Mouse (Mus musculus) heart, postnatal 0 days (tissue): ENCODE measurements at regions not wholly inside any gene's neighbourhood (a gene's known extent, or its start where the extent isn't known, plus 50 kb on each side); places are given as distances from the start of the nearest gene placed in this dataset.

ENCODE experiments used
- ATAC-seq: fragments of 200-750 bp; cut with Nextera tagmentation; 2 replicates; pipeline ENCODE4 v1.8.0; 2017; ENCODE audit warnings: low read depth, moderate number of reproducible peaks, moderate library complexity; ENCODE audit not compliant: insufficient read depth
- DNase-seq: peaks from one replicate; pipeline ENCODE4 v3.0.0-alpha.2; 2016; ENCODE audit warnings: low spot score
- H3K27ac ChIP-seq: fragments of 300-500 bp; sonication (generic); 2 replicates; pipeline ENCODE4 v1.5.1; 2014; ENCODE audit warnings: low read depth, mild to moderate bottlenecking
- H3K27me3 ChIP-seq: fragments of 300-500 bp; sonication (generic); 2 replicates; pipeline ENCODE4 v1.6.1; 2014; ENCODE audit warnings: low read length, mixed read lengths; ENCODE audit not compliant: control insufficient read depth, insufficient read depth
- H3K36me3 ChIP-seq: fragments of 300-500 bp; sonication (generic); replicated peaks from 2 replicates; pipeline ENCODE4 v1.6.1; 2014; ENCODE audit warnings: low read length, mixed read lengths; ENCODE audit not compliant: control insufficient read depth, insufficient read depth
- H3K4me1 ChIP-seq: fragments of 300-500 bp; sonication (generic); 2 replicates; pipeline ENCODE4 v1.6.1; 2014; ENCODE audit warnings: antibody characterized with exemption; ENCODE audit not compliant: control insufficient read depth, insufficient read depth
- H3K4me2 ChIP-seq: fragments of 300-500 bp; sonication (generic); 2 replicates; pipeline ENCODE4 v1.6.1; 2014; ENCODE audit warnings: low read depth, mild to moderate bottlenecking, low read length, moderate library complexity
- H3K4me3 ChIP-seq: fragments of 300-500 bp; sonication (generic); 2 replicates; pipeline ENCODE4 v1.5.1; 2014; ENCODE audit warnings: low read depth, low read length
- H3K9ac ChIP-seq: fragments of 300-500 bp; sonication (generic); replicated peaks from 2 replicates; pipeline ENCODE4 v1.6.1; 2014; ENCODE audit warnings: low read depth, low read length, mixed read lengths
- H3K9me3 ChIP-seq: fragments of 300-500 bp; sonication (generic); replicated peaks from 2 replicates; pipeline ENCODE4 v1.6.1; 2016; ENCODE audit warnings: low read length; ENCODE audit not compliant: control insufficient read depth
- CTCF ChIP-seq: IDR thresholded peaks from 2 replicates; pipeline ENCODE4 v1.5.1; 2016; ENCODE audit warnings: antibody characterized with exemption, control low read depth, low read depth
- EP300 ChIP-seq: IDR thresholded peaks from 2 replicates; pipeline ENCODE4 v1.6.1; 2016; ENCODE audit warnings: antibody characterized with exemption, low read depth
- WGBS: fragments of 180-500 bp; shearing (Covaris S2); extraction: QIAGEN DNeasy Blood & Tissue Kit; methylation state at CpG from one replicate; pipeline ENCODE4 v1.1.7; 2014; 5-methylcytosine and 5-hydroxymethylcytosine counted together

DNA sequence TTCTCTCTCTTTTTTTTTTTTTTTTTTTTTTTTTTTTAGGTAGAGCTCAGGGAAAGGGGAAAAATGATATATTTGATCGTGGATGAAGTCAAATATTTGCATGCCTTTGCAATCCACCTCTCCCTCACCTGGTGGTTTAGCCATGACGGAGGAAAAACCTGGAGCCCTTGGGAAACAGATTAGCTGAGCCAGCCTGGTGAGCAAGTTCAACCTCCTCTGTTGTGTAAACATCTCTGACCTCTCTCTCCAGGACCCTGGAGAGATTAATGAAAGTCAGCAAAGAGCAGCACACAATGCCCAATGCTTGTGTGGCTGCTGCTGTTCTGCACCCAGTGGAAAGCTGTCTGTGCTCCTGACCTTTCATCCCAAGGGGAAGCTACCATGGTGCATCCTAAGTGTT, 530.2 kb upstream of the Auts2 start:
- WGBS, result 65% methylated on average over 2 of the region's 2 CpGs
- no peak for DNase-seq
- Histone ChIP-seq H3K4me3 (no peak overlapping the region), H3K36me3 (no peaks in the 10 kb centered on the region), H3K27ac (no peak overlapping the region), H3K4me1 (no peaks in the 10 kb centered on the region), H3K27me3 (no peaks in the 10 kb centered on the region), H3K9ac (no peak overlapping the region), H3K9me3 (no peaks in the 10 kb centered on the region), H3K4me2 (no peak overlapping the region)
- TF ChIP-seq EP300, result no peak
- TF ChIP-seq CTCF, result no peak
- no peak for ATAC-seq

DNA sequence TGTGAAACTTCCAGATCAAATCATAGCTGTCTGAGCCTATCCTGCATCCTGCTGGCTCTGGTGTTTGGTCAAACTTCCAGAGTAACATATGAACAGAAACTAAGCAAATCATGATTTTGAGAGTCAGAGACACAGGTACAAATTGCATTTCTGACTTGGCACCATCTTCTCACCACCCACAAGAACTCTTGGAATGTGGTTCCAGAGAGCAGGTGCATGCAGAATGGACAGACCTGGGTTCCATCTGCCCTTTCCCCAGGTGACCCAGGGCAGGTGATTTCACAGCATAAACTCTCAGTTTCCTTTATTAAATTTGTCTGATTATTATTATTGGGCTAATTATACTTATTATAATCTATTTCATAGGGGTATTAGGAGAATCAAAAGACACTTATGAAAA, 527.0 kb upstream of the Auts2 start:
- no peak overlapping the region for H3K9ac ChIP-seq
- H3K9me3 ChIP-seq, result no peaks in the 10 kb centered on the region; the same call in 1 of the 2 replicates
- TF ChIP-seq EP300 (no peak), CTCF (no peak)
- H3K27me3 ChIP-seq, result no peaks in the 10 kb centered on the region
- H3K4me3 ChIP-seq, result no peak overlapping the region
- H3K36me3 ChIP-seq, result no peaks in the 10 kb centered on the region
- DNase-seq, result no peak
- H3K4me1 ChIP-seq, result no peaks in the 10 kb centered on the region
- H3K4me2 ChIP-seq, result no peak overlapping the region
- H3K27ac ChIP-seq, result no peak overlapping the region
- ATAC-seq, result no peak

DNA sequence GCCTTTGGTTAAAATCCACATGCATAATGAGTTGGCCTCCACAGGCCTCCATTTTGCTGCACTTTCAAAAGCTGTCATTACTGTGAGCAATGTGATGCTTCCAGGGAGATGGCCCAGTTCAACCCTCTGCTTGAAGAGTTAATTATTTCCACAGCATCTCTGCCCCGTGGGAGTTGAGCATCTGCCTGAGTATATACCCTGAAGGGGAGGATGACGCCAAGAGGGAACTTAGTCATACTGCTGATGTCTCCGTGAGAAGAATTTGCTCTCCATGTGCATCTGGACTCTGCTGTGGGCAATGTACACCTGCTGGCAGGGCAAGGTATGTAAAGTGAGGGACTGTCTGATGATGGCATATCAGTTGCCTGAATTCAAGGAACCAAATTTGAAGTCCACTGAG, 519.3 kb upstream of the Auts2 start:
- Histone ChIP-seq H3K36me3 (no peaks in the 10 kb centered on the region), H3K9me3 (no peaks in the 10 kb centered on the region; the same call in 1 of the 2 replicates), H3K27me3 (no peaks in the 10 kb centered on the region), H3K4me1 (no peaks in the 10 kb centered on the region), H3K4me3 (no peak overlapping the region), H3K4me2 (no peak overlapping the region), H3K27ac (no peak overlapping the region), H3K9ac (no peak overlapping the region)
- 71% methylated on average over 3 of the region's 3 CpGs for WGBS
- no peak for ATAC-seq
- TF ChIP-seq CTCF (no peak), EP300 (no peak)
- no peak for DNase-seq

GRCm38 (mm10) chr5:133047456-133047855, 504.3 kb upstream of the Auts2 start:
- DNase-seq, result no peak
- ATAC-seq, result no peak
- 92% methylated on average over 4 of the region's 4 CpGs for WGBS
- Histone ChIP-seq H3K4me2 (no peak overlapping the region), H3K4me3 (no peak overlapping the region), H3K9ac (no peak overlapping the region), H3K9me3 (no peaks in the 10 kb centered on the region), H3K4me1 (peaks cover 7% of the 10 kb centered on the region; the same call in 1 of the 2 replicates), H3K27me3 (no peaks in the 10 kb centered on the region), H3K36me3 (no peaks in the 10 kb centered on the region), H3K27ac (no peak overlapping the region)
- TF ChIP-seq CTCF, result no peak
- TF ChIP-seq EP300, result no peak

DNA sequence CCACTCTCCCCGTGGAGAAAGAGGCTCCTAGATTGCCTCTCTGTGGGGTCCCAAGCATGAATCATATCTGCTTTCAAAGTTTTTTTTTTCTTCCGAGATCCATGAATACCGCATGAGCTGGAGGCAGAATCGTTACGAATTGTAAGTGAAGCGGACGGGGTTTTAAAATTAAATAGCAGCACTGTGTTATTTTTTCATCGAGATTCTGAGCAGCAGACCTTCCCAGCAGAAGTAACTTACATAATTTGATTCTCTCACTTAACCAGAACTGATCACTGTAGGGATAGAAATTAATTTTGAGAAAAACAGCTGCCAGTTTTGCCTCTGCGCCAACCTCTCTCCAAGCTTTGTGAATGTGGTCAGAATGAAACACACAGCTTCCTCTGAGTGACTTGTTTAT, 502.5 kb upstream of the Auts2 start:
- Histone ChIP-seq H3K4me1 (peaks cover 7% of the 10 kb centered on the region; the same call in 1 of the 2 replicates), H3K27me3 (no peaks in the 10 kb centered on the region), H3K27ac (no peak overlapping the region), H3K36me3 (no peaks in the 10 kb centered on the region), H3K9me3 (no peaks in the 10 kb centered on the region), H3K9ac (no peak overlapping the region), H3K4me2 (no peak overlapping the region), H3K4me3 (no peak overlapping the region)
- DNase-seq, result no peak
- ATAC-seq, result no peak
- WGBS, result 70% methylated on average over 9 of the region's 9 CpGs
- no peak for TF ChIP-seq EP300
- TF ChIP-seq CTCF, result no peak

- Histone ChIP-seq H3K4me3 (no peak overlapping the region), H3K36me3 (no peaks in the 10 kb centered on the region), H3K9ac (no peak overlapping the region), H3K9me3 (peaks cover 9% of the 10 kb centered on the region; the same call in 1 of the 2 replicates), H3K27me3 (no peaks in the 10 kb centered on the region), H3K4me1 (no peaks in the 10 kb centered on the region), H3K4me2 (no peak overlapping the region), H3K27ac (no peak overlapping the region)
- no peak for DNase-seq
- WGBS, result 87% methylated on average over 4 of the region's 4 CpGs
- TF ChIP-seq EP300, result no peak
- no peak for TF ChIP-seq CTCF
- no peak for ATAC-seq
Observed at GRCm38 (mm10) chr5:133027590-133027989, 484.4 kb upstream of the Auts2 start.
